Mouse (Mus musculus) limb, embryonic 13.5 days (tissue): ENCODE results near the gene Herpud2. TPM values are rescaled to one million over a fixed set of nuclear protein-coding genes. Genes with fewer than 3 reads are reported as not detected.
A peak's percentile ranks its signal among the peaks of the same experiment; 100 is the strongest.

Experiments
- ATAC-seq: fragments of 200-750 bp; cut with Nextera tagmentation; 2 replicates; pipeline ENCODE4 v1.8.0; 2017; ENCODE audit warnings: low read depth, moderate number of reproducible peaks, moderate TSS enrichment; ENCODE audit not compliant: low FRiP score
- H3K27ac ChIP-seq: fragments of 300-500 bp; sonication (generic); 2 replicates; pipeline ENCODE4 v1.5.1; 2015; ENCODE audit warnings: inconsistent platforms, mild to moderate bottlenecking, moderate library complexity
- H3K27me3 ChIP-seq: fragments of 300-500 bp; sonication (generic); 2 replicates; pipeline ENCODE4 v1.6.1; 2015; ENCODE audit warnings: mild to moderate bottlenecking, inconsistent platforms
- H3K36me3 ChIP-seq: fragments of 300-500 bp; sonication (generic); 2 replicates; pipeline ENCODE4 v1.6.1; 2015; ENCODE audit warnings: inconsistent platforms, mild to moderate bottlenecking, moderate library complexity
- H3K4me1 ChIP-seq: fragments of 300-500 bp; sonication (generic); 2 replicates; pipeline ENCODE4 v1.6.1; 2015; ENCODE audit warnings: inconsistent platforms
- H3K4me2 ChIP-seq: fragments of 300-500 bp; sonication (generic); replicated peaks from 2 replicates; pipeline ENCODE4 v1.6.1; 2015; ENCODE audit warnings: inconsistent platforms, mild to moderate bottlenecking, moderate library complexity
- H3K4me3 ChIP-seq: fragments of 300-500 bp; sonication (generic); 2 replicates; pipeline ENCODE4 v1.5.1; 2015; ENCODE audit warnings: moderate library complexity, mild to moderate bottlenecking, inconsistent platforms
- H3K9ac ChIP-seq: fragments of 300-500 bp; sonication (generic); 2 replicates; pipeline ENCODE4 v1.6.1; 2015; ENCODE audit warnings: mild to moderate bottlenecking, inconsistent platforms
- H3K9me3 ChIP-seq: fragments of 300-500 bp; sonication (generic); 2 replicates; pipeline ENCODE4 v1.6.1; 2016; ENCODE audit warnings: inconsistent platforms
- WGBS: fragments of 180-500 bp; shearing (Covaris S2); methylation state at CpG from one replicate; pipeline ENCODE4 v1.1.7; 2015; 5-methylcytosine and 5-hydroxymethylcytosine counted together
- polyA plus RNA-seq: library from polyadenylated mRNA; unstranded; fragments of >200 nt; fragmentation: Nextera tagmentation; extraction: Ambion mirVana; gene quantifications from 2 replicates; pipeline ENCODE4 v1.2.1, GENCODE M21; 2015

Gene Herpud2
- polyA plus RNA-seq = 29.5 and 30.2 TPM in 2 replicates

GRCm38 (mm10) chr9:25151611-25152241 lies at the start of gene Herpud2:
Gene Herpud2 (minus strand): TSS chr9:25151820.
- H3K9ac ChIP-seq = peak within 1 kb of the TSS; percentile 94
- peak within 1 kb of the TSS; percentile 100 for H3K27ac ChIP-seq
- H3K4me2 ChIP-seq = peak within 1 kb of the TSS; percentile 79
- no peaks in the 10 kb centered on the region for H3K27me3 ChIP-seq
- peaks cover 22% of the 10 kb centered on the region for H3K4me1 ChIP-seq
- peak within 1 kb of the TSS; percentile 91 for H3K4me3 ChIP-seq
- peak; percentile 98 for ATAC-seq
- no peaks in the 10 kb centered on the region for H3K9me3 ChIP-seq
- under 1% methylated on average over 50 of the region's 51 CpGs for WGBS
- 0 out of 2 replicates have a peak, but pooled peaks cover 3% of the 10 kb centered on the region for H3K36me3 ChIP-seq

DNA sequence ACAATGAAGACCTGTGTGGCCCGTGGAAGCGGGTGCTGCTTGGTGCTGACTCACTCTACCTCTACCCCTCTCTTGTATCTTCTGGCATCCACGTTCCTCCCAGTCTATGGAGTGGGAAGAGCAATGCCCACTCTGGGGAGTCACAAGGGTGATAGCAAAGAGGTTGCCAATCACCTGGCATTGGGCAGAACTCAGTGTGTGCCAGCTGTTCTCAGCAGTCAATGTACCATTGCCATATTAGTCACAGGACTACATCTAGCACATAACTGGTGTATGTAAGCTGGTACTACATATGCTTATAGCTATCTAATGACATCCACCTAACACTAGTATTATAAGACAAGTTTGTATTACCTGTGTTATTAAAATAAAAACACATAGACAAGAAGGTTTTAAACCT lies 49.4 kb upstream of the Herpud2 start:
- Histone ChIP-seq H3K9me3 (no peaks in the 10 kb centered on the region), H3K4me3 (no peak overlapping the region), H3K4me2 (no peak overlapping the region), H3K36me3 (no peaks in the 10 kb centered on the region), H3K9ac (no peak overlapping the region), H3K27ac (no peak overlapping the region), H3K4me1 (0 out of 2 replicates have a peak, but pooled peaks cover 5% of the 10 kb centered on the region), H3K27me3 (no peaks in the 10 kb centered on the region)
- no peak for ATAC-seq
- 77% methylated on average over 3 of the region's 3 CpGs for WGBS

DNA sequence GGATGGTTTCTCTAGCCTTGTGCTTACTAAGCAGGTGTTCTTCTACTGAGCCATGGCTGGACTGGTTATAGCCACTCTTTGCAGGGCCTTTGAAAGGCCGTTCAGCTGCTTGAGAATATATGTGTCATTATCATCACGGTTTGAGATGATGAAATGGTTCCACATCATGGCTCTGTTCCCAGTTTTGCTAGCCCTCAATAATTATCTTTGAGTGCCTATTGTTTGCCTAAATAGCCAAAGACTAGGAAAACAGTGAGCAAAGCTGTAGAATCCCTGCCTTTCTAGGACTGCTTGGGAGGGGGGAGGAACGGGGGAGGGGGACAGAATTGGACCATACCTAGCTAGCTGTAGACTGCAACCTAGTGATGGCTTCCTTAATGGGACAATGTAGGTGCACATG lies 48.5 kb upstream of the Herpud2 start:
- H3K27ac ChIP-seq = no peak overlapping the region
- 0 out of 2 replicates have a peak, but pooled peaks cover 5% of the 10 kb centered on the region for H3K4me1 ChIP-seq
- no peak for ATAC-seq
- WGBS = 89% methylated on average over 3 of the region's 3 CpGs
- no peaks in the 10 kb centered on the region for H3K36me3 ChIP-seq
- no peak overlapping the region for H3K4me3 ChIP-seq
- no peaks in the 10 kb centered on the region for H3K9me3 ChIP-seq
- H3K9ac ChIP-seq = no peak overlapping the region
- no peak overlapping the region for H3K4me2 ChIP-seq
- no peaks in the 10 kb centered on the region for H3K27me3 ChIP-seq

GRCm38 (mm10) chr9:25196746-25197145 lies 45.1 kb upstream of the Herpud2 start:
- Histone ChIP-seq H3K9ac (no peak overlapping the region), H3K4me2 (no peak overlapping the region), H3K9me3 (no peaks in the 10 kb centered on the region), H3K27ac (no peak overlapping the region), H3K4me3 (no peak overlapping the region), H3K36me3 (no peaks in the 10 kb centered on the region), H3K4me1 (0 out of 2 replicates have a peak, but pooled peaks cover 2% of the 10 kb centered on the region), H3K27me3 (no peaks in the 10 kb centered on the region)
- 84% methylated on average over 5 of the region's 5 CpGs for WGBS
- no peak for ATAC-seq

DNA sequence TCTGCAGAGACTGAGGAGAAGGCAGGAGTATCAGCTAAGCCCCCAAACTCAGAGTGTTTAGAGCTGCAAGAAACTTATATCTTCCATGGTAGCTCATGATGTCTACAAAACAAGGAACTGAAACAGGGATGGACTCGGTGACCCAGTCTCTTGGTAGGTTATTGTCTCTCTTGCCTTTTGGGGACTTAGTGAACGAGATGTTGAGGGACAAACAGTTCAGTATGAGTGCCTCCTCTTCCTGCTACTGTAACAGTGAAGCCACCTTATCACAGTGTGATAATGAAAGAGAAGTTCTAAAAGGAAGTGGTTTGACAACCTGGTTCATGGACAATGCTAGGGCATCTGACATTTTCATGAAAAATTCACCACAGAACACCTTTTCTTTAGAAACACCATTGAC lies 40.0 kb upstream of the Herpud2 start:
- Histone ChIP-seq H3K4me1 (no peaks in the 10 kb centered on the region), H3K9me3 (no peaks in the 10 kb centered on the region), H3K9ac (no peak overlapping the region), H3K4me3 (no peak overlapping the region), H3K4me2 (no peak overlapping the region), H3K27ac (no peak overlapping the region), H3K27me3 (no peaks in the 10 kb centered on the region), H3K36me3 (no peaks in the 10 kb centered on the region)
- no peak for ATAC-seq
- WGBS = 83% methylated on average over 2 of the region's 2 CpGs

- H3K27me3 ChIP-seq = no peaks in the 10 kb centered on the region
- WGBS = 85% methylated on average over 4 of the region's 4 CpGs
- H3K4me1 ChIP-seq = no peaks in the 10 kb centered on the region
- H3K4me3 ChIP-seq = no peak overlapping the region
- H3K9me3 ChIP-seq = no peaks in the 10 kb centered on the region
- no peak overlapping the region for H3K4me2 ChIP-seq
- H3K36me3 ChIP-seq = no peaks in the 10 kb centered on the region
- no peak overlapping the region for H3K27ac ChIP-seq
- H3K9ac ChIP-seq = no peak overlapping the region
- ATAC-seq = no peak
Observed at GRCm38 (mm10) chr9:25186501-25186900, 34.9 kb upstream of the Herpud2 start.

DNA sequence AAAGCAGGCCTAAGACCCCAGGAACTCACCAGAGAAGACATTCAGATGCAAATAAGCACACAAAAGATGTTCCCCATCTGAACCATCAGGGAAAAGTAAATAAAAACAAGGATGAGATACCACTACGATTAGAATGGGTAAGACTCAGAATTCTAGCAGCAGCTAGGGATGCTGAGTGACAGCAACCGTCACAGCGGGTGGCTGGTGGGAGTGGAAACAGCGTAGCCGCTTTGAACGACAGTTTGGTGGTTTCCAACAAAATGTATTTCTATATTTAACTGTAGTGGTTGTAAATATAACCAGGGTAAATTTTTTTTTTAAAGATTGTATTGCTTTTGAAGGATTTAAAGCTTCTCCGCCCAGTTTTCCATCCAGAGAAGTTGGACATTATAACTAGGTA lies 34.2 kb upstream of the Herpud2 start:
- ATAC-seq = no peak
- WGBS = 60% methylated on average over 7 of the region's 7 CpGs
- Histone ChIP-seq H3K4me2 (no peak overlapping the region), H3K4me3 (no peak overlapping the region), H3K27me3 (no peaks in the 10 kb centered on the region), H3K36me3 (no peaks in the 10 kb centered on the region), H3K27ac (no peak overlapping the region), H3K9ac (no peak overlapping the region), H3K4me1 (no peaks in the 10 kb centered on the region), H3K9me3 (no peaks in the 10 kb centered on the region)

- ATAC-seq = no peak
- Histone ChIP-seq H3K9ac (no peak overlapping the region), H3K27me3 (no peaks in the 10 kb centered on the region), H3K27ac (no peak overlapping the region), H3K4me3 (no peak overlapping the region), H3K36me3 (no peaks in the 10 kb centered on the region), H3K4me2 (no peak overlapping the region), H3K9me3 (no peaks in the 10 kb centered on the region), H3K4me1 (no peaks in the 10 kb centered on the region)
- WGBS = 91% methylated on average over 2 of the region's 2 CpGs
Observed at GRCm38 (mm10) chr9:25184606-25185005, 33.0 kb upstream of the Herpud2 start.

- Histone ChIP-seq H3K36me3 (no peaks in the 10 kb centered on the region), H3K4me1 (peaks cover 9% of the 10 kb centered on the region), H3K4me3 (no peak overlapping the region), H3K4me2 (no peak overlapping the region), H3K27ac (no peak overlapping the region), H3K9me3 (no peaks in the 10 kb centered on the region), H3K27me3 (no peaks in the 10 kb centered on the region), H3K9ac (no peak overlapping the region)
- ATAC-seq = no peak
- 86% methylated on average over 3 of the region's 3 CpGs for WGBS
Observed at GRCm38 (mm10) chr9:25178066-25178465, 26.4 kb upstream of the Herpud2 start.

- H3K36me3 ChIP-seq = no peaks in the 10 kb centered on the region
- peaks cover 9% of the 10 kb centered on the region for H3K4me1 ChIP-seq
- no peak overlapping the region for H3K4me3 ChIP-seq
- no peak overlapping the region for H3K9ac ChIP-seq
- H3K9me3 ChIP-seq = no peaks in the 10 kb centered on the region
- WGBS = 87% methylated on average over 5 of the region's 5 CpGs
- no peak for ATAC-seq
- H3K4me2 ChIP-seq = no peak overlapping the region
- no peaks in the 10 kb centered on the region for H3K27me3 ChIP-seq
- no peak overlapping the region for H3K27ac ChIP-seq
Observed at GRCm38 (mm10) chr9:25177201-25177600, 25.6 kb upstream of the Herpud2 start.

GRCm38 (mm10) chr9:25176562-25176961 lies 24.9 kb upstream of the Herpud2 start:
- no peak overlapping the region for H3K4me3 ChIP-seq
- WGBS = 78% methylated on average over 1 of the region's 1 CpGs
- ATAC-seq = no peak

GRCm38 (mm10) chr9:25175978-25176377 lies 24.4 kb upstream of the Herpud2 start:
- 91% methylated on average over 6 of the region's 6 CpGs for WGBS
- Histone ChIP-seq H3K4me1 (peaks cover 9% of the 10 kb centered on the region), H3K4me2 (no peak overlapping the region), H3K27ac (no peak overlapping the region), H3K27me3 (no peaks in the 10 kb centered on the region), H3K9ac (no peak overlapping the region), H3K9me3 (no peaks in the 10 kb centered on the region), H3K4me3 (no peak overlapping the region), H3K36me3 (no peaks in the 10 kb centered on the region)
- no peak for ATAC-seq

More at GRCm38 (mm10) chr9:25176562-25176961, 24.9 kb upstream of the Herpud2 start:
- H3K36me3 ChIP-seq = no peaks in the 10 kb centered on the region
- peaks cover 9% of the 10 kb centered on the region for H3K4me1 ChIP-seq
- H3K27me3 ChIP-seq = no peaks in the 10 kb centered on the region
- H3K9ac ChIP-seq = no peak overlapping the region
- H3K9me3 ChIP-seq = no peaks in the 10 kb centered on the region
- H3K27ac ChIP-seq = no peak overlapping the region
- H3K4me2 ChIP-seq = no peak overlapping the region

DNA sequence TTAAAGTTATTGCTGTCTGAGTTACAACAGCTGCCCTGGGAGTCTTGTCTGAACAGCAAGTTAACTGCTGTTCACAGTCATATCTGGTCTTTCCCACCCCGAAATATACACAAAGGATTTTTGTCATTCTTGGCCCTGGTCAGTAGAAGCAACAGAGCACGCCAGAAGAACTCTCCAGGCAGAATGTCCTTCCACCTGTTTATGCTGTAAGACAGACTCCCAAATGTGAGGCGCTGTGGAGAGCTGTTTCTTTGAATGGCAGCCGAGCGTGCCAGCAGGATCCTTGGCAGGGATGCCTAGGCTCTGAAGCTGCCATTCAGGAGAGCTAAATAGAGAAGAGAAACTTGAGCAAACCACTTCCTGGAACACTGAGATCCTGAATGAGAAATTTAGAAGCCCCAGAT lies 23.4 kb upstream of the Herpud2 start:
- Histone ChIP-seq H3K9me3 (no peaks in the 10 kb centered on the region), H3K9ac (no peak overlapping the region), H3K4me3 (no peak overlapping the region), H3K4me2 (peak overlapping the region; percentile 41), H3K4me1 (peaks cover 9% of the 10 kb centered on the region), H3K27ac (peak overlapping the region; percentile 22; the same call in 1 of the 2 replicates), H3K27me3 (no peaks in the 10 kb centered on the region), H3K36me3 (no peaks in the 10 kb centered on the region)
- WGBS = 34% methylated on average over 5 of the region's 5 CpGs
- ATAC-seq = peak; percentile 82
